Mouse (Mus musculus) Muller cell, postnatal 12 days (primary cell): Measurements from ENCODE around the gene Hacd1.
A peak's percentile ranks its signal among the peaks of the same experiment; 100 is the strongest.
"Not testable (repeated sequence)": the region's sequence is repeated elsewhere in the genome, so short reads cannot be mapped to it uniquely, and the experiment has no call there.

ENCODE experiments used
- DNase-seq: peaks from one replicate; pipeline ENCODE4 v3.0.0-alpha.2; 2015; ENCODE audit errors: inconsistent ontology term

Hacd1 gene

GRCm38 (mm10) chr2:14055566-14056331 is at the start of gene Hacd1:
TSS of gene Hacd1 (minus strand) at chr2:14056135.
- DNase-seq, result peak; percentile 86

GRCm38 (mm10) chr2:14103924-14104323 is 48.0 kb upstream of the Hacd1 start:
- DNase-seq, result no peak

- DNase-seq, result no peak
These were observed 46.7 kb upstream of the Hacd1 start for GRCm38 (mm10) chr2:14102603-14103002.

- DNase-seq, result no peak
These were observed 44.6 kb upstream of the Hacd1 start for GRCm38 (mm10) chr2:14100533-14100932.

GRCm38 (mm10) chr2:14078527-14078926 is 22.6 kb upstream of the Hacd1 start:
- not testable (repeated sequence) for DNase-seq

GRCm38 (mm10) chr2:14074221-14074901 is 18.4 kb upstream of the Hacd1 start:
- no peak for DNase-seq

- DNase-seq, result peak; percentile 95
These were observed 17.7 kb upstream of the Hacd1 start, which contains the start of gene Stam for GRCm38 (mm10) chr2:14073362-14074220. TSS of gene Stam (plus strand) at chr2:14074098.

- DNase-seq, result no peak
These were observed 17.1 kb upstream of the Hacd1 start for GRCm38 (mm10) chr2:14073008-14073361.

- DNase-seq, result no peak
These were observed 14.5 kb upstream of the Hacd1 start for GRCm38 (mm10) chr2:14070466-14070865.

GRCm38 (mm10) chr2:14069027-14069426 is 13.1 kb upstream of the Hacd1 start:
- no peak for DNase-seq

- no peak for DNase-seq
These were observed 10.0 kb upstream of the Hacd1 start for GRCm38 (mm10) chr2:14065704-14066650.

- DNase-seq, result peak; percentile 82
These were observed 768 bp downstream of the Hacd1 start for GRCm38 (mm10) chr2:14055168-14055565.

GRCm38 (mm10) chr2:14054716-14055115 is 1.2 kb downstream of the Hacd1 start:
- no peak for DNase-seq

- DNase-seq, result no peak
These were observed 1.8 kb downstream of the Hacd1 start for GRCm38 (mm10) chr2:14054163-14054562.

GRCm38 (mm10) chr2:14053618-14054017 is 2.3 kb downstream of the Hacd1 start:
- no peak for DNase-seq

- DNase-seq, result no peak
These were observed 7.1 kb downstream of the Hacd1 start for GRCm38 (mm10) chr2:14048808-14049207.

- peak; percentile 49 for DNase-seq
These were observed 7.6 kb downstream of the Hacd1 start for GRCm38 (mm10) chr2:14048381-14048780.

GRCm38 (mm10) chr2:14043577-14044170 is 12.3 kb downstream of the Hacd1 start:
- DNase-seq, result peak; percentile 18

GRCm38 (mm10) chr2:14043011-14043410 is 12.9 kb downstream of the Hacd1 start:
- DNase-seq, result no peak

GRCm38 (mm10) chr2:14041249-14041648 is 14.7 kb downstream of the Hacd1 start:
- no peak for DNase-seq

GRCm38 (mm10) chr2:14019228-14019627 is 36.7 kb downstream of the Hacd1 start:
- no peak for DNase-seq
